Mouse (Mus musculus) small intestine, adult 2 months (tissue): ENCODE measurements at regions not wholly inside any gene's neighbourhood (a gene's known extent, or its start where the extent isn't known, plus 50 kb on each side); places are given as distances from the start of the nearest gene placed in this dataset.

Experiments
- H3K27ac ChIP-seq: fragments of 200-500 bp; 2 replicates; pipeline ENCODE4 v1.5.1; 2012; ENCODE audit warnings: low read depth, low read length, control low read depth, inconsistent platforms; ENCODE audit not compliant: insufficient read depth
- H3K27me3 ChIP-seq: fragments of 200-500 bp; 2 replicates; pipeline ENCODE4 v1.6.1; 2012; ENCODE audit warnings: mild to moderate bottlenecking, moderate library complexity, low read length, inconsistent platforms; ENCODE audit not compliant: control insufficient read depth, insufficient read depth
- H3K36me3 ChIP-seq: fragments of 200-500 bp; 2 replicates; pipeline ENCODE4 v1.6.1; 2012; ENCODE audit warnings: mild to moderate bottlenecking, low read length, control low read depth, inconsistent platforms; ENCODE audit not compliant: control insufficient read depth, insufficient read depth
- H3K4me1 ChIP-seq: fragments of 200-500 bp; 2 replicates; pipeline ENCODE4 v1.6.1; 2012; ENCODE audit warnings: low read length, inconsistent platforms, mixed read lengths; ENCODE audit not compliant: control insufficient read depth, insufficient read depth, insufficient read length
- H3K4me3 ChIP-seq: fragments of 200-500 bp; 2 replicates; pipeline ENCODE4 v1.5.1; 2012; ENCODE audit warnings: low read depth, mild to moderate bottlenecking, control low read depth, inconsistent platforms, low read length, moderate library complexity
- CTCF ChIP-seq: fragments of 200-500 bp; IDR thresholded peaks from 2 replicates; pipeline ENCODE4 v1.5.1; 2012; ENCODE audit warnings: low read depth, mild to moderate bottlenecking, control low read depth, inconsistent platforms, low read length, moderate library complexity, mixed read lengths; ENCODE audit not compliant: insufficient replicate concordance, insufficient read length; ENCODE audit errors: extremely low read depth
- POLR2A ChIP-seq: fragments of 200-500 bp; IDR thresholded peaks from 2 replicates; pipeline ENCODE4 v1.6.1; 2012; ENCODE audit warnings: low read depth, mild to moderate bottlenecking, control low read depth, inconsistent platforms, low read length, moderate library complexity
- WGBS: fragments of 180-500 bp; shearing (Covaris S2); methylation state at CpG from one replicate; pipeline ENCODE4 v1.1.7; 2018; 5-methylcytosine and 5-hydroxymethylcytosine counted together

DNA sequence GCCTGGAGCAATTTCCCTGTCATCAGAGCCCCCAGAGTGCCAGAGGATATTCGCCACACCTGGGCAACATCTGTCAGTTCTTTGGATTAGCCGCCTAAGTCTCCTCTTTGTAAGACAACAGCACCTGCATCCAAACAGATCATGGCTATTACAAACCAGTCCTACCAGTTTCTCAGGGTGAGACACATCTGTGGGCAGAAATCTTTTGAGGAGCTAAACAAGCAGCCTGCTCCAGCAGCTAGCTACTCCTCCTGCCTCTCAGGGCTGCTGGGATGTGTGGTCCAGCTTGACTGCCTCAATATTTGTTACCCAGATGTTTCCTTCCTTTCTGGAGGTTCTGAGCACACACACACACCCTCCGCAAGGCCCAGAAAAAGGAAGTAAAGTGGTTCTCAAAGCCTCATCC lies 96.6 kb upstream of the Zfand5 start:
- H3K4me3 ChIP-seq: no peak overlapping the region
- no peak overlapping the region for H3K27ac ChIP-seq
- no peaks in the 10 kb centered on the region for H3K27me3 ChIP-seq
- H3K36me3 ChIP-seq: no peaks in the 10 kb centered on the region
- H3K4me1 ChIP-seq: peaks cover 13% of the 10 kb centered on the region; the same call in 1 of the 2 replicates
- TF ChIP-seq POLR2A (no peak), CTCF (no peak)
- 41% methylated on average over 3 of the region's 3 CpGs for WGBS

DNA sequence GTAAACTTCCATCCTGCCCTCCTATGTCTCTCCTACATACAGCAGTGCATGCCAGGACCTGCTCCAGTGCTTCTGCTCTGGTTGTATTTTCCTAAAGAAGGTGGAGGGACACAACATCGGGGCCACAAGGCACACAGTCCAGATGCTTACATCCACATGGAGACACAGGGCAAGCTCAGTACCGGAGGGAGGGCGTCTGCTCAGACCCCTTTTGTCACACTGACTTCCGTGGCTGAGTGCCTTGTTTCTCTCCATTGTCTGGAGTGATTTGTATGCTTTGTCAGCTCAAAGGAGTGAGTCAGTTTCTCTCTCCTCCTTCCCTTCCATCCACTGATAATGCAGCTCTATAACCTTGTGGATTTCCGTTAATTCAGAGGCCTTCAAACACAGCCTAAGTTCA lies 97.4 kb upstream of the Zfand5 start:
- TF ChIP-seq CTCF: no peak
- TF ChIP-seq POLR2A: no peak
- Histone ChIP-seq H3K27ac (no peak overlapping the region), H3K4me1 (peaks cover 14% of the 10 kb centered on the region; the same call in 1 of the 2 replicates), H3K27me3 (no peaks in the 10 kb centered on the region), H3K36me3 (no peaks in the 10 kb centered on the region), H3K4me3 (no peak overlapping the region)
- WGBS: 78% methylated on average over 5 of the region's 5 CpGs

DNA sequence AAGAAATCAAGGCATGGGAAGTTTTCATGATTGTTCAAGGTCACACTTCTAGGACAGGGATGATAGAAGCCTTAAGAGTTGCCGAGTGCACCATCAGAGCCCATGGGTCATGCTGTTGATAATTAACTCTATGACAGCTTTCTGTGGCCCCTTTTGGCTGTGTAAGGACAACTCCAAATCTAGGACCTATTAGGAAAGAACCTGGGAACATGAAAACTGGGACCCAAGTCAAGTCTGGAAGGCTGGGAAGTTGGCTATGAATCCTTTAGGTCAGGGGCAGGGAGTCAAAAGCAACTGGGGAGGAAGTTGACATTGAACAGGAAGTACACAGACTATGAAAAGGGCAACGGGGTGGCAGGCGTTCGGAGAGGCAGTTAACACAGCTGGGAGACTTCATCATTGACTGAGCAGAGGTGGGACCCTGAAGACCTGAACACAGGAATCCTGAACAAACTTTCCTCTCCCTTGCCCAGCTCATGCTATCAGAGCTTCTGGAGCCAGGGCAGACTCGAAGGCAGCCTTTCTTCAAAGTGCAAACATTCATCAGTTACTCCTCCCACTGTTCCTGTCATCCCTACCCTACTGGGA lies 98.1 kb upstream of the Zfand5 start:
- WGBS: 18% methylated on average over 5 of the region's 5 CpGs
- no peak overlapping the region for H3K27ac ChIP-seq
- H3K36me3 ChIP-seq: no peaks in the 10 kb centered on the region
- H3K4me1 ChIP-seq: peaks cover 14% of the 10 kb centered on the region; the same call in 1 of the 2 replicates
- H3K4me3 ChIP-seq: no peak overlapping the region
- no peak for TF ChIP-seq POLR2A
- TF ChIP-seq CTCF: no peak
- H3K27me3 ChIP-seq: no peaks in the 10 kb centered on the region

DNA sequence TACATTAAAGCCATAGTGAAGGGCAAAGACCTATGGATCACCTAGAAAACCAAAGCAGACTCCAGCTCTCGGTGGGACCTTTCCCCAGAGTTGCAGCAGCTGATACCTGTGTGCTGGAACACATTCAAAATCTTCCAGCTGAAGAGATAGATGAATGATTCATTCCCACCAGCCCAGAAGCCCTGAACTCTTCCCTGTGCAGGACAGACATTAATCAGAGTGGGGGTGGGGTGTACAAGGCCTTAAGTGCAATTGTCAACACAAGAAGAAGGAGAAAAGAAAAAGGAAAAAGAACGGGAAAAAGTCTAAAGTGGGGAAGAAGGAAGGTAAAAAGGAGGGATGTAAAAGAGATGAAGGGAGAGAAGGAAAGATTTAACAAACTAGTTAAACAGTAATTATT lies 100.9 kb upstream of the Zfand5 start:
- WGBS: 13% methylated on average over 2 of the region's 2 CpGs
- H3K4me1 ChIP-seq: peaks cover 14% of the 10 kb centered on the region; the same call in 1 of the 2 replicates
- TF ChIP-seq CTCF: no peak
- no peak for TF ChIP-seq POLR2A
- H3K27me3 ChIP-seq: no peaks in the 10 kb centered on the region
- H3K4me3 ChIP-seq: no peak overlapping the region
- H3K36me3 ChIP-seq: no peaks in the 10 kb centered on the region
- H3K27ac ChIP-seq: no peak overlapping the region

DNA sequence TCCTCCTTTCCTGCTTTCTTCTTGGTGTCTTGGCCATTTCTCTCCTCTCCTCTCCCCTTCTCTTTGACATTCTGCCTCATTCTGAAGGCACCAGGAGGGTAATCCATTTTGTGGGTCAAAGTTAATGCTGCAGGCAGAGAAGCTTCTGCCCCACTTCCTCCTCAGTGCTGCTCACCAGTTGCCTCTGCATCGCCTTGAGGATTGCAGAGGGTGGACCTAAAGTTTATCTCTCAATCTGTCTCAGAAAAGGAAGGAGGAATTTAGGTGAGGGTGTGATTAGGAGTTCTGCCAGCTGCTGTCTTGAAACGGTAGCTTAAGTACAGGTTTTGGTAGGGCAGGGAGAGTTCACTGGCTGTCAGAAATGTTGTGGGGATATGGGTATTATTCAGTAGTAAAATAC lies 101.3 kb upstream of the Zfand5 start:
- peaks cover 14% of the 10 kb centered on the region; the same call in 1 of the 2 replicates for H3K4me1 ChIP-seq
- H3K27me3 ChIP-seq: no peaks in the 10 kb centered on the region
- WGBS: 11% methylated on average over 2 of the region's 2 CpGs
- H3K36me3 ChIP-seq: no peaks in the 10 kb centered on the region
- TF ChIP-seq CTCF (no peak), POLR2A (no peak)
- peak overlapping the region; percentile 64; the same call in 1 of the 2 replicates for H3K27ac ChIP-seq
- H3K4me3 ChIP-seq: no peak overlapping the region

DNA sequence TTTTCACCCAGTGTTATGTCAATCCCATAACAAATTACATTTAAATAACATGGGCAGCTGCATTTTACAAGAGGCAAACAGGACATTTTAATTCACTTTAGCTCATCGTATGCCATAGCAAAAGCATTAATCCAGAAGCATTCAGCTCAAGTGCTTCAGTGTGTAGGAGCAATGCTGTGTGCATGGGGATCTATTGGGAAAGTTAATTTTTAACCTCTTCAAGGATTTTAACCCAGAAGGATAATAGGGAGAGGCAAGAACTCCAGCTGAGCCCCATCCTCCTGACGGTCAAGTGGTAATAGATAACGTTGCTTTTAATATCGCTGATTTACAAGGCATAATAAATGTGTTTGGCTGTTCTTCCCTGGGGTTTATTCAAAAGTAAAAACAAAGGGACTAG lies 105.1 kb upstream of the Zfand5 start:
- TF ChIP-seq POLR2A (no peak), CTCF (no peak)
- peaks cover 10% of the 10 kb centered on the region; the same call in 1 of the 2 replicates for H3K4me1 ChIP-seq
- H3K4me3 ChIP-seq: no peak overlapping the region
- no peaks in the 10 kb centered on the region for H3K36me3 ChIP-seq
- H3K27me3 ChIP-seq: no peaks in the 10 kb centered on the region
- WGBS: 16% methylated on average over 4 of the region's 4 CpGs
- peak overlapping the region; percentile 77 for H3K27ac ChIP-seq

DNA sequence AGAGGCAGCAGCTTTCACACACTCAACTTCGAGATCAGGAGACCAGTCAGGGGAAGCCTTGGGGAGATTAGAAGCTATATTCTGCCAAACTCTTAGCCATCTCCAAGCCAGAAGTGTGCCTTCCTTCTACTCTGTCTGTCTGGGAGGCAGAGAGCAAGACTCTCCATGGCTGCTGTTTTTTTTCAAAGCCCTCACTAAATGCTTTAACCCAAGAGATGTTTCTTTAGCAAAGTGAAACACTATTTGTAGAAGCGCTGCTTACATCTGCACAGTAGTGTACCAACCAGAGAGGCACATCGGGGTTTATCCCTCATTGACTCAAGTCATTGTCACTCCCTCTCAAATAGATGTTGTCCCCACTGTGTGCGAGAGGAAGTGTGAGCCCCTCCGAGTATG lies 105.6 kb upstream of the Zfand5 start:
- Histone ChIP-seq H3K4me3 (no peak overlapping the region), H3K36me3 (no peaks in the 10 kb centered on the region), H3K27me3 (no peaks in the 10 kb centered on the region), H3K27ac (peak overlapping the region; percentile 77), H3K4me1 (peaks cover 10% of the 10 kb centered on the region; the same call in 1 of the 2 replicates)
- WGBS: 27% methylated on average over 5 of the region's 5 CpGs
- TF ChIP-seq CTCF (no peak), POLR2A (no peak)

DNA sequence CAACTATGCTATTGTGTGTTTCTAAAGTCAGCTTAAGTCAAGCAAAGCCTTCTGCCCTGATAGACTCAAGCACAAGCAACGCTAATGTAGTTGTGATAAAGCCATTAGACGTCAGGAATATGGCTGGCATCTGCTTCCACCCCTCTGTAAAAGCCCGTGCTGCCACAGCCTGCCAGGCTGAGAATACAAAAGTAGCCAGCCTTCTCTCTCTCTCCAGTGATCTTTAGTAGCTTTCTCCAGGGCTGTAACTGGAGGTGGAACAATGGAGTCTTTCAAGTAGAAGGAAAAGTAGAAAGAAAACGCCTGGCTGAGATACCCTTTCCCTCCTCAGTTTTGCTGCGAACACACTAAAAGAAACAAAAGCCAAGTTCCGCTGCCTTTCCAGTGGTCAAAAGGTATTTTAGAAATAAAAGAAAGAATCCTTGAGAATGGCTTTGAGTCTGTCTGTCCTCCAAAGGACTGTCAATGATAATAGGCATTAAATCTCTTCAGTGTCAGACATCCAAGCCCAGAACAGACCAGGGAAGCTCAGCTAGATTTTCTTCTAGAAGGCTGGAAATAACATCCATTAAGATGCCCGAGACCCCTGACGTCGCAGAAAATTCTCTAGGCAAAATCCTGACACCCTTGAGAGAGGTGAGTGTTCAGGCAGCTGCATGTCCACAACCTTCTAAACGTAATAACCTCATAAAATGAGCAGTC lies 106.2 kb upstream of the Zfand5 start:
- no peaks in the 10 kb centered on the region for H3K27me3 ChIP-seq
- H3K4me1 ChIP-seq: peaks cover 11% of the 10 kb centered on the region; the same call in 1 of the 2 replicates
- WGBS: 29% methylated on average over 10 of the region's 10 CpGs
- H3K4me3 ChIP-seq: no peak overlapping the region
- H3K36me3 ChIP-seq: no peaks in the 10 kb centered on the region
- H3K27ac ChIP-seq: peak overlapping the region; percentile 77; the same call in 1 of the 2 replicates
- TF ChIP-seq CTCF (no peak), POLR2A (no peak)
